Comparison of ENCODE assay signal across 16 mouse cellular contexts in genomic region chr2:11422384-11422783, GRCm38 (mm10).
DNase-seq lines count a peak whose midpoint lies in the region; ATAC-seq and TF ChIP-seq lines count a peak whose summit lies in the region.
"Had no signal": no experiment of that assay in that cellular context is flagged by ENCODE, and none has a peak within 500 bp of the region (broad histone marks: within the 10 kb centered on the region; RNA-seq: fewer than 3 reads in every experiment).

No protein-coding gene starts in this region.

- peak; percentile 9 for DNase-seq in thymus, adult 2 months
- no peak for DNase-seq in thymus, adult 18-20 months
- DNase-seq in thymus, postnatal 36 days: peak; percentile 8 to 13
- no peak for DNase-seq in cerebellum, postnatal 10 days
- DNase-seq in gastrocnemius, adult 8-10 months (ENCODE audit: low spot score in 2 of 2): no peak
- DNase-seq: adrenal gland, postnatal 25 days; cerebellum, adult 8-10 months; heart, adult 18-20 months; midbrain, embryonic 14.5 days; right cerebral cortex, postnatal 25 days had no signal

- TF ChIP-seq POLR2A in thymus, adult 2 months (IDR thresholded peaks at IDR 0.05; ENCODE audit: control insufficient read depth, extremely low read depth, insufficient read depth, low read length, poor library complexity): no peak
- TF ChIP-seq POLR2A in bone marrow, adult 2 months (IDR thresholded peaks at IDR 0.05; ENCODE audit: borderline replicate concordance, control insufficient read depth, low read depth, low read length): no peak

- H3K4me3 ChIP-seq in intestine, postnatal 0 days (ENCODE audit: low read depth, low read length): no peak overlapping the region
- no peak overlapping the region for H3K4me3 ChIP-seq in intestine, embryonic 16.5 days (ENCODE audit: low read length)
- H3K4me3 ChIP-seq in thymus, adult 2 months (ENCODE audit: control insufficient read depth, insufficient read depth, low read length): no peak overlapping the region
- no peak overlapping the region for H3K4me3 ChIP-seq in bone marrow, adult 2 months (replicated peaks; ENCODE audit: control insufficient read depth, low read depth, low read length)
- H3K4me3 ChIP-seq: embryonic facial prominence, embryonic 12.5 days; hindbrain, embryonic 10.5 days had no signal

- no peaks in the 10 kb centered on the region for H3K9me3 ChIP-seq in intestine, postnatal 0 days (ENCODE audit: control insufficient read depth)
- no peaks in the 10 kb centered on the region for H3K9me3 ChIP-seq in intestine, embryonic 16.5 days (ENCODE audit: control insufficient read depth, low read length)
- H3K9me3 ChIP-seq: embryonic facial prominence, embryonic 12.5 days; hindbrain, embryonic 10.5 days had no signal

- no peak overlapping the region for H3K4me2 ChIP-seq in intestine, postnatal 0 days (replicated peaks; ENCODE audit: low read depth)
- H3K4me2 ChIP-seq in intestine, embryonic 16.5 days (ENCODE audit: low read depth, low read length): no peak overlapping the region
- H3K4me2 ChIP-seq: embryonic facial prominence, embryonic 12.5 days had no signal

- no peak for ATAC-seq in intestine, postnatal 0 days
- no peak for ATAC-seq in intestine, embryonic 16.5 days
- ATAC-seq: forebrain, embryonic 14.5 days had no signal

- H3K27me3 ChIP-seq in intestine, postnatal 0 days (replicated peaks; ENCODE audit: control insufficient read depth, insufficient read depth, low read length): no peaks in the 10 kb centered on the region
- no peaks in the 10 kb centered on the region for H3K27me3 ChIP-seq in intestine, embryonic 16.5 days (replicated peaks; ENCODE audit: control insufficient read depth, insufficient read depth, low read length)
- no peaks in the 10 kb centered on the region for H3K27me3 ChIP-seq in thymus, adult 2 months (ENCODE audit: control insufficient read depth, insufficient read depth, low read length)
- H3K27me3 ChIP-seq: embryonic facial prominence, embryonic 12.5 days had no signal

- no peak overlapping the region for H3K27ac ChIP-seq in intestine, postnatal 0 days (ENCODE audit: low read depth, low read length)
- no peak overlapping the region for H3K27ac ChIP-seq in intestine, embryonic 16.5 days (ENCODE audit: low read length)
- H3K27ac ChIP-seq in thymus, adult 2 months (ENCODE audit: control insufficient read depth, insufficient read depth, low read length): no peak overlapping the region
- no peak overlapping the region for H3K27ac ChIP-seq in bone marrow, adult 2 months (ENCODE audit: control insufficient read depth, insufficient read depth, low read depth, low read length, poor library complexity)
- H3K27ac ChIP-seq: embryonic facial prominence, embryonic 12.5 days; hindbrain, embryonic 10.5 days had no signal

- H3K36me3 ChIP-seq in intestine, postnatal 0 days (ENCODE audit: control insufficient read depth, insufficient read depth): no peaks in the 10 kb centered on the region
- no peaks in the 10 kb centered on the region for H3K36me3 ChIP-seq in intestine, embryonic 16.5 days (ENCODE audit: control insufficient read depth, insufficient read depth, low read length)
- no peaks in the 10 kb centered on the region for H3K36me3 ChIP-seq in thymus, adult 2 months (ENCODE audit: control insufficient read depth, insufficient read depth, low read length)
- H3K36me3 ChIP-seq: embryonic facial prominence, embryonic 12.5 days; hindbrain, embryonic 10.5 days had no signal

- H3K9ac ChIP-seq in intestine, postnatal 0 days (ENCODE audit: low read depth, low read length): no peak overlapping the region
- no peak overlapping the region for H3K9ac ChIP-seq in intestine, embryonic 16.5 days (ENCODE audit: low read depth, low read length)
- H3K9ac ChIP-seq: embryonic facial prominence, embryonic 12.5 days had no signal

- TF ChIP-seq CTCF in intestine, postnatal 0 days (IDR thresholded peaks at IDR 0.05; ENCODE audit: low read depth): peak; percentile 50; the same call in 1 of the 2 replicates
- TF ChIP-seq CTCF in thymus, adult 2 months (IDR thresholded peaks at IDR 0.05; ENCODE audit: borderline replicate concordance, control insufficient read depth, extremely low read depth, insufficient read depth, low read length, poor library complexity): no peak
- peak; percentile 35; the same call in 1 of the 2 replicates for TF ChIP-seq CTCF in bone marrow, adult 2 months (IDR thresholded peaks at IDR 0.05; ENCODE audit: control insufficient read depth, insufficient read depth, low read length)

- 86% methylated on average over 3 of the region's 3 CpGs for WGBS in intestine, postnatal 0 days
- 90% methylated on average over 3 of the region's 3 CpGs for WGBS in intestine, embryonic 16.5 days
- WGBS in thymus, adult 2 months: 95% methylated on average over 3 of the region's 3 CpGs
- WGBS in bone marrow, adult 2 months: 82% methylated on average over 3 of the region's 3 CpGs

- no peaks in the 10 kb centered on the region for H3K4me1 ChIP-seq in intestine, postnatal 0 days (replicated peaks; ENCODE audit: control insufficient read depth, insufficient read depth, low read length)
- H3K4me1 ChIP-seq in intestine, embryonic 16.5 days (ENCODE audit: control insufficient read depth, insufficient read depth, low read length): peaks cover 10% of the 10 kb centered on the region
- H3K4me1 ChIP-seq in thymus, adult 2 months (replicated peaks; ENCODE audit: control insufficient read depth, insufficient read depth, low read length): 0 out of 2 replicates have a peak, but pooled peaks cover 2% of the 10 kb centered on the region
- H3K4me1 ChIP-seq in bone marrow, adult 2 months (ENCODE audit: control insufficient read depth, insufficient read depth, low read length): no peaks in the 10 kb centered on the region
- H3K4me1 ChIP-seq: embryonic facial prominence, embryonic 12.5 days had no signal

Comparison
In these comparisons a context has a peak if more than half of its experiments do, and no peak if none do; other contexts are left out.
1. DNase-seq: peak in thymus, adult 2 months (single experiment) and thymus, postnatal 36 days (2 of 2); none in thymus, adult 18-20 months (0 of 2), cerebellum, postnatal 10 days (0 of 2) and gastrocnemius, adult 8-10 months (0 of 2).